Mouse (Mus musculus) kidney, postnatal 0 days (tissue): ENCODE data around the gene Mrpl35. TPM values are rescaled to one million over a fixed set of nuclear protein-coding genes. Genes with fewer than 3 reads are reported as not detected.

Source experiments
- ATAC-seq: fragments of 200-750 bp; cut with Nextera tagmentation; replicated peaks from 2 replicates; pipeline ENCODE4 v1.8.0; 2017; ENCODE audit warnings: low read depth, moderate number of reproducible peaks, moderate TSS enrichment, moderate library complexity; ENCODE audit not compliant: low FRiP score
- DNase-seq: peaks from one replicate; pipeline ENCODE4 v3.0.0-alpha.2; 2016; ENCODE audit warnings: low spot score
- H3K27ac ChIP-seq: fragments of 300-500 bp; sonication (generic); 2 replicates; pipeline ENCODE4 v1.5.1; 2014; ENCODE audit warnings: mild to moderate bottlenecking
- H3K27me3 ChIP-seq: fragments of 300-500 bp; sonication (generic); 2 replicates; pipeline ENCODE4 v1.6.1; 2014; ENCODE audit warnings: low read length, mixed read lengths; ENCODE audit not compliant: insufficient read depth
- H3K36me3 ChIP-seq: fragments of 300-500 bp; sonication (generic); 2 replicates; pipeline ENCODE4 v1.6.1; 2014; ENCODE audit warnings: low read length, mixed read lengths; ENCODE audit not compliant: insufficient read depth
- H3K4me1 ChIP-seq: fragments of 300-500 bp; sonication (generic); replicated peaks from 2 replicates; pipeline ENCODE4 v1.6.1; 2014; ENCODE audit warnings: antibody characterized with exemption, low read length, mixed read lengths; ENCODE audit not compliant: insufficient read depth
- H3K4me2 ChIP-seq: fragments of 300-500 bp; sonication (generic); 2 replicates; pipeline ENCODE4 v1.6.1; 2014; ENCODE audit warnings: mild to moderate bottlenecking, low read length, moderate library complexity, mixed read lengths
- H3K4me3 ChIP-seq: fragments of 300-500 bp; sonication (generic); replicated peaks from 2 replicates; pipeline ENCODE4 v1.5.1; 2014; ENCODE audit warnings: low read depth, low read length
- H3K9ac ChIP-seq: fragments of 300-500 bp; sonication (generic); 2 replicates; pipeline ENCODE4 v1.6.1; 2014; ENCODE audit warnings: low read depth, low read length
- H3K9me3 ChIP-seq: fragments of 300-500 bp; sonication (generic); replicated peaks from 2 replicates; pipeline ENCODE4 v1.6.1; 2016; ENCODE audit warnings: low read length, inconsistent platforms, mixed read lengths
- CTCF ChIP-seq: IDR thresholded peaks from 2 replicates; pipeline ENCODE4 v1.5.1; 2016; ENCODE audit warnings: antibody characterized with exemption, low read depth, mild to moderate bottlenecking, moderate library complexity
- WGBS: fragments of 180-500 bp; shearing (Covaris S2); extraction: QIAGEN DNeasy Blood & Tissue Kit; methylation state at CpG from one replicate; pipeline ENCODE4 v1.1.7; 2014; 5-methylcytosine and 5-hydroxymethylcytosine counted together
- polyA plus RNA-seq: library from polyadenylated mRNA; unstranded; fragments of >200 nt; fragmentation: Nextera tagmentation; extraction: Ambion mirVana; gene quantifications from 2 replicates; pipeline ENCODE4 v1.2.1, GENCODE M21; 2015

Mrpl35 gene
- polyA plus RNA-seq, 1 experiment from 2014 or later: 86.4 TPM

GRCm38 (mm10) chr6:71823085-71823484, 3.7 kb downstream of the Mrpl35 start:
- peak overlapping the region; percentile 62 for H3K4me3 ChIP-seq
- 3% methylated on average over 7 of the region's 7 CpGs for WGBS
- peak overlapping the region; percentile 61 for H3K9ac ChIP-seq
- TF ChIP-seq CTCF: no peak
- peaks cover 6% of the 10 kb centered on the region for H3K36me3 ChIP-seq
- H3K4me1 ChIP-seq: no peaks in the 10 kb centered on the region; the same call in 1 of the 2 replicates
- ATAC-seq: no peak
- DNase-seq: no peak
- no peak overlapping the region for H3K27ac ChIP-seq
- H3K27me3 ChIP-seq: no peaks in the 10 kb centered on the region
- no peaks in the 10 kb centered on the region for H3K9me3 ChIP-seq
- H3K4me2 ChIP-seq: peak overlapping the region; percentile 66

- WGBS: 53% methylated on average over 5 of the region's 5 CpGs
- ATAC-seq: no peak
- H3K27ac ChIP-seq: no peak overlapping the region
- no peaks in the 10 kb centered on the region for H3K9me3 ChIP-seq
- no peak for TF ChIP-seq CTCF
- no peak overlapping the region for H3K4me3 ChIP-seq
- H3K4me1 ChIP-seq: no peaks in the 10 kb centered on the region; the same call in 1 of the 2 replicates
- H3K9ac ChIP-seq: no peak overlapping the region
- DNase-seq: no peak
- no peak overlapping the region for H3K4me2 ChIP-seq
- H3K36me3 ChIP-seq: peaks cover 33% of the 10 kb centered on the region
- no peaks in the 10 kb centered on the region for H3K27me3 ChIP-seq
Measured at GRCm38 (mm10) chr6:71819764-71820292, 6.9 kb downstream of the Mrpl35 start.

- no peak; the same call in 1 of the 2 replicates for ATAC-seq
- no peak for TF ChIP-seq CTCF
- Histone ChIP-seq H3K9ac (no peak overlapping the region), H3K4me2 (no peak overlapping the region), H3K27ac (no peak overlapping the region), H3K9me3 (no peaks in the 10 kb centered on the region), H3K36me3 (peaks cover 28% of the 10 kb centered on the region), H3K4me3 (no peak overlapping the region), H3K4me1 (no peaks in the 10 kb centered on the region), H3K27me3 (no peaks in the 10 kb centered on the region)
- WGBS: 68% methylated on average over 2 of the region's 2 CpGs
- DNase-seq: no peak
Measured at GRCm38 (mm10) chr6:71812820-71813219, 13.9 kb downstream of the Mrpl35 start.

- Histone ChIP-seq H3K9ac (no peak overlapping the region), H3K4me2 (no peak overlapping the region), H3K4me1 (no peaks in the 10 kb centered on the region), H3K36me3 (0 out of 2 replicates have a peak, but pooled peaks cover 3% of the 10 kb centered on the region), H3K9me3 (no peaks in the 10 kb centered on the region), H3K27me3 (no peaks in the 10 kb centered on the region), H3K27ac (no peak overlapping the region), H3K4me3 (no peak overlapping the region)
- WGBS: 70% methylated on average over 9 of the region's 9 CpGs
- DNase-seq: no peak
- no peak for ATAC-seq
- TF ChIP-seq CTCF: no peak
Measured at GRCm38 (mm10) chr6:71809890-71810289, 16.9 kb downstream of the Mrpl35 start.

GRCm38 (mm10) chr6:71806713-71807112, 20.1 kb downstream of the Mrpl35 start:
- no peak overlapping the region for H3K4me3 ChIP-seq
- no peak for DNase-seq
- H3K4me2 ChIP-seq: no peak overlapping the region
- H3K4me1 ChIP-seq: no peaks in the 10 kb centered on the region
- 0 out of 2 replicates have a peak, but pooled peaks cover under 1% of the 10 kb centered on the region for H3K36me3 ChIP-seq
- H3K9me3 ChIP-seq: no peaks in the 10 kb centered on the region
- TF ChIP-seq CTCF: no peak
- no peaks in the 10 kb centered on the region for H3K27me3 ChIP-seq
- no peak overlapping the region for H3K9ac ChIP-seq
- no peak overlapping the region for H3K27ac ChIP-seq
- WGBS: 53% methylated on average over 1 of the region's 1 CpGs
- ATAC-seq: no peak

GRCm38 (mm10) chr6:71804061-71804829, 22.5 kb downstream of the Mrpl35 start:
- Histone ChIP-seq H3K4me3 (no peak overlapping the region), H3K27ac (no peak overlapping the region), H3K9ac (no peak overlapping the region), H3K4me2 (no peak overlapping the region), H3K4me1 (no peaks in the 10 kb centered on the region), H3K9me3 (no peaks in the 10 kb centered on the region), H3K27me3 (no peaks in the 10 kb centered on the region), H3K36me3 (no peaks in the 10 kb centered on the region)
- peak; percentile 87 for ATAC-seq
- 24% methylated on average over 12 of the region's 12 CpGs for WGBS
- DNase-seq: peak; percentile 94
- TF ChIP-seq CTCF: peak; percentile 98
